Mouse (Mus musculus): ENCODE data around the gene Ric3. TPM values are rescaled to one million over a fixed set of nuclear protein-coding genes. Genes with fewer than 3 reads are reported as not detected.

The Ric3 gene
- polyA plus RNA-seq, 2 experiments, result 3.2 to 4.7 TPM

GRCm38 (mm10) chr7:109011596-109012180, 71.4 kb downstream of the Ric3 start:
- no peak for ATAC-seq (ENCODE audit: low FRiP score, low read depth)
- no peak for TF ChIP-seq POLR2A (IDR thresholded peaks at IDR 0.05; ENCODE audit: borderline replicate concordance, extremely low read depth, insufficient read depth, insufficient read length)
- DNase-seq (ENCODE audit: low spot score), result no peak
- Histone ChIP-seq H3K36me3 (ENCODE audit: control insufficient read depth, insufficient read depth, low read length) (no peaks in the 10 kb centered on the region), H3K27ac (replicated peaks; ENCODE audit: low read depth, low read length) (no peak overlapping the region), H3K9ac (ENCODE audit: low read depth, low read length, severe bottlenecking) (peak overlapping the region; percentile 73; the same call in 1 of the 2 replicates), H3K4me1 (ENCODE audit: control insufficient read depth, insufficient read depth, low read length) (no peaks in the 10 kb centered on the region), H3K9me3 (ENCODE audit: control insufficient read depth, low read length) (no peaks in the 10 kb centered on the region), H3K4me3 (replicated peaks; ENCODE audit: low read length) (peak overlapping the region; percentile 65), H3K4me2 (replicated peaks; ENCODE audit: low read depth, low read length, severe bottlenecking) (peak overlapping the region; percentile 85), H3K27me3 (ENCODE audit: control insufficient read depth, insufficient read depth, low read length) (peaks cover 35% of the 10 kb centered on the region)
- WGBS, result 48% methylated on average over 8 of the region's 8 CpGs

- peak; percentile 80 for ATAC-seq (ENCODE audit: low FRiP score, low read depth)
- peak overlapping the region; percentile 85 for H3K4me2 ChIP-seq (replicated peaks; ENCODE audit: low read depth, low read length, severe bottlenecking)
- no peaks in the 10 kb centered on the region for H3K9me3 ChIP-seq (ENCODE audit: control insufficient read depth, low read length)
- H3K27me3 ChIP-seq (ENCODE audit: control insufficient read depth, insufficient read depth, low read length), result peaks cover 35% of the 10 kb centered on the region
- DNase-seq (ENCODE audit: low spot score), result no peak
- peak overlapping the region; percentile 65 for H3K4me3 ChIP-seq (replicated peaks; ENCODE audit: low read length)
- H3K27ac ChIP-seq (replicated peaks; ENCODE audit: low read depth, low read length), result no peak overlapping the region
- no peaks in the 10 kb centered on the region for H3K36me3 ChIP-seq (ENCODE audit: control insufficient read depth, insufficient read depth, low read length)
- peak overlapping the region; percentile 73 for H3K9ac ChIP-seq (ENCODE audit: low read depth, low read length, severe bottlenecking)
- 5% methylated on average over 25 of the region's 82 CpGs for WGBS
- no peak for TF ChIP-seq POLR2A (IDR thresholded peaks at IDR 0.05; ENCODE audit: borderline replicate concordance, extremely low read depth, insufficient read depth, insufficient read length)
- no peaks in the 10 kb centered on the region for H3K4me1 ChIP-seq (ENCODE audit: control insufficient read depth, insufficient read depth, low read length)
Observed at GRCm38 (mm10) chr7:109010720-109011595, 72.2 kb downstream of the Ric3 start.

- no peaks in the 10 kb centered on the region for H3K36me3 ChIP-seq (ENCODE audit: control insufficient read depth, insufficient read depth, low read length)
- 79% methylated on average over 1 of the region's 1 CpGs for WGBS
Observed at GRCm38 (mm10) chr7:109009260-109009659, 73.9 kb downstream of the Ric3 start.

GRCm38 (mm10) chr7:109003653-109004052, 79.5 kb downstream of the Ric3 start:
- DNase-seq (ENCODE audit: low spot score), result no peak
- Histone ChIP-seq H3K27ac (replicated peaks; ENCODE audit: low read depth, low read length) (no peak overlapping the region), H3K4me2 (replicated peaks; ENCODE audit: low read depth, low read length, severe bottlenecking) (no peak overlapping the region), H3K9ac (ENCODE audit: low read depth, low read length, severe bottlenecking) (no peak overlapping the region), H3K36me3 (ENCODE audit: control insufficient read depth, insufficient read depth, low read length) (no peaks in the 10 kb centered on the region), H3K4me3 (replicated peaks; ENCODE audit: low read length) (no peak overlapping the region), H3K4me1 (ENCODE audit: control insufficient read depth, insufficient read depth, low read length) (no peaks in the 10 kb centered on the region), H3K9me3 (ENCODE audit: control insufficient read depth, low read length) (no peaks in the 10 kb centered on the region), H3K27me3 (ENCODE audit: control insufficient read depth, insufficient read depth, low read length) (no peaks in the 10 kb centered on the region)
- 43% methylated on average over 3 of the region's 3 CpGs for WGBS
- no peak for ATAC-seq (ENCODE audit: low FRiP score, low read depth)
- TF ChIP-seq POLR2A (IDR thresholded peaks at IDR 0.05; ENCODE audit: borderline replicate concordance, extremely low read depth, insufficient read depth, insufficient read length), result no peak

More at GRCm38 (mm10) chr7:109009260-109009659, 73.9 kb downstream of the Ric3 start:
- H3K27ac ChIP-seq (replicated peaks; ENCODE audit: low read depth, low read length), result no peak overlapping the region
- no peak overlapping the region for H3K4me2 ChIP-seq (replicated peaks; ENCODE audit: low read depth, low read length, severe bottlenecking)
- no peak for TF ChIP-seq POLR2A (IDR thresholded peaks at IDR 0.05; ENCODE audit: borderline replicate concordance, extremely low read depth, insufficient read depth, insufficient read length)
- no peak overlapping the region for H3K4me3 ChIP-seq (replicated peaks; ENCODE audit: low read length)
- DNase-seq (ENCODE audit: low spot score) (no peak), ATAC-seq (ENCODE audit: low FRiP score, low read depth) (no peak)
- no peak overlapping the region for H3K9ac ChIP-seq (ENCODE audit: low read depth, low read length, severe bottlenecking)
- H3K4me1 ChIP-seq (ENCODE audit: control insufficient read depth, insufficient read depth, low read length), result no peaks in the 10 kb centered on the region
- peaks cover 35% of the 10 kb centered on the region for H3K27me3 ChIP-seq (ENCODE audit: control insufficient read depth, insufficient read depth, low read length)
- no peaks in the 10 kb centered on the region for H3K9me3 ChIP-seq (ENCODE audit: control insufficient read depth, low read length)

- Histone ChIP-seq H3K4me1 (ENCODE audit: control insufficient read depth, insufficient read depth, low read length) (no peaks in the 10 kb centered on the region), H3K27ac (replicated peaks; ENCODE audit: low read depth, low read length) (no peak overlapping the region), H3K9ac (ENCODE audit: low read depth, low read length, severe bottlenecking) (no peak overlapping the region), H3K4me2 (replicated peaks; ENCODE audit: low read depth, low read length, severe bottlenecking) (no peak overlapping the region), H3K36me3 (ENCODE audit: control insufficient read depth, insufficient read depth, low read length) (no peaks in the 10 kb centered on the region), H3K4me3 (replicated peaks; ENCODE audit: low read length) (no peak overlapping the region), H3K27me3 (ENCODE audit: control insufficient read depth, insufficient read depth, low read length) (no peaks in the 10 kb centered on the region), H3K9me3 (ENCODE audit: control insufficient read depth, low read length) (no peaks in the 10 kb centered on the region)
- TF ChIP-seq POLR2A (IDR thresholded peaks at IDR 0.05; ENCODE audit: borderline replicate concordance, extremely low read depth, insufficient read depth, insufficient read length), result no peak
- DNase-seq (ENCODE audit: low spot score) (no peak), ATAC-seq (ENCODE audit: low FRiP score, low read depth) (no peak)
- WGBS, result 86% methylated on average over 4 of the region's 4 CpGs
Observed at GRCm38 (mm10) chr7:109001971-109002370, 81.2 kb downstream of the Ric3 start.

All from limb, embryonic 14.5 days (tissue).